Mouse (Mus musculus): ENCODE data around the gene Cdkn2aip.

GRCm38 (mm10) chr8:47663201-47663600, 50.5 kb downstream of the Cdkn2aip start:
- no peak for TF ChIP-seq MAFK (IDR thresholded peaks at IDR 0.05; ENCODE audit: borderline replicate concordance, low read depth, low read length)
- no peak for TF ChIP-seq CHD1 (IDR thresholded peaks at IDR 0.05; ENCODE audit: low read depth, low read length)
- TF ChIP-seq E2F4 (IDR thresholded peaks at IDR 0.05; ENCODE audit: borderline replicate concordance, low read depth, low read length): no peak
- TF ChIP-seq MAZ (IDR thresholded peaks at IDR 0.05; ENCODE audit: low read depth, low read length): no peak
